Mouse (Mus musculus): ENCODE measurements at regions not wholly inside any gene's neighbourhood (a gene's known extent, or its start where the extent isn't known, plus 50 kb on each side); places are given as distances from the start of the nearest gene placed in this dataset.

- DNase-seq (ENCODE audit: low read depth) = no peak
Measured at GRCm38 (mm10) chr1:151045334-151045733, 52.1 kb upstream of the Hmcn1 start.

GRCm38 (mm10) chr1:151046626-151047025 lies 53.4 kb upstream of the Hmcn1 start:
- DNase-seq (ENCODE audit: low read depth) = no peak

GRCm38 (mm10) chr1:151049726-151050506 lies 56.7 kb upstream of the Hmcn1 start:
- no peak for DNase-seq (ENCODE audit: low read depth)

GRCm38 (mm10) chr1:151050507-151050816 lies 57.2 kb upstream of the Hmcn1 start:
- no peak for DNase-seq (ENCODE audit: low read depth)

GRCm38 (mm10) chr1:151053268-151053667 lies 60.0 kb upstream of the Hmcn1 start:
- DNase-seq (ENCODE audit: low read depth) = no peak

GRCm38 (mm10) chr1:151055396-151055795 lies 62.2 kb upstream of the Hmcn1 start:
- no peak for DNase-seq (ENCODE audit: low read depth)

- DNase-seq (ENCODE audit: low read depth) = no peak
Measured at GRCm38 (mm10) chr1:151059546-151060136, 66.4 kb upstream of the Hmcn1 start.

GRCm38 (mm10) chr1:151065090-151065567 lies 71.9 kb upstream of the Hmcn1 start:
- no peak for DNase-seq (ENCODE audit: low read depth)

GRCm38 (mm10) chr1:151066379-151067128 lies 73.3 kb upstream of the Hmcn1 start:
- no peak for DNase-seq (ENCODE audit: low read depth)

- DNase-seq (ENCODE audit: low read depth) = no peak
Measured at GRCm38 (mm10) chr1:151074508-151075314, 81.5 kb upstream of the Hmcn1 start.

GRCm38 (mm10) chr1:151075541-151075940 lies 82.3 kb upstream of the Hmcn1 start:
- DNase-seq (ENCODE audit: low read depth) = no peak

- DNase-seq (ENCODE audit: low read depth) = peak; percentile 79
Measured at GRCm38 (mm10) chr1:151078909-151079522, 85.8 kb upstream of the Hmcn1 start.

GRCm38 (mm10) chr1:151079614-151080360 lies 86.6 kb upstream of the Hmcn1 start:
- no peak for DNase-seq (ENCODE audit: low read depth)

GRCm38 (mm10) chr1:151080510-151080980 lies 87.3 kb upstream of the Hmcn1 start:
- DNase-seq (ENCODE audit: low read depth) = no peak

- DNase-seq (ENCODE audit: low read depth) = no peak
Measured at GRCm38 (mm10) chr1:151082510-151083033, 89.3 kb upstream of the Hmcn1 start.

- DNase-seq (ENCODE audit: low read depth) = no peak
Measured at GRCm38 (mm10) chr1:151083806-151084205, 90.6 kb upstream of the Hmcn1 start.

- no peak for DNase-seq (ENCODE audit: low read depth)
Measured at GRCm38 (mm10) chr1:151086111-151086859, 93.0 kb upstream of the Hmcn1 start.

GRCm38 (mm10) chr1:151087151-151087660 lies 94.0 kb upstream of the Hmcn1 start:
- DNase-seq (ENCODE audit: low read depth) = no peak

GRCm38 (mm10) chr1:151087811-151088511 lies 94.4 kb upstream of the Gm47985 start:
- no peak for DNase-seq (ENCODE audit: low read depth)
